Mouse (Mus musculus): Measurements from ENCODE around the gene Lcn8. TPM values are rescaled to one million over a fixed set of nuclear protein-coding genes. Genes with fewer than 3 reads are reported as not detected.

Lcn8 gene
- not detected for total RNA-seq (2021)

GRCm38 (mm10) chr2:25652902-25653301 lies at the start of gene Lcn8:
Gene Lcn8 (plus strand): TSS chr2:25653120.
- DNase-seq = no peak

GRCm38 (mm10) chr2:25607761-25608622 lies 44.9 kb upstream of the Lcn8 start, which contains the start of gene Rabl6:
Gene Rabl6 (minus strand): TSS chr2:25608521.
- DNase-seq = peak; percentile 88 to 92

- DNase-seq = no peak
Measured at GRCm38 (mm10) chr2:25608671-25609070, 44.2 kb upstream of the Lcn8 start.

- DNase-seq = no peak
Measured at GRCm38 (mm10) chr2:25616398-25616797, 36.5 kb upstream of the Lcn8 start.

GRCm38 (mm10) chr2:25617578-25617977 lies 35.3 kb upstream of the Lcn8 start, which contains the start of gene Ccdc183:
Gene Ccdc183 (minus strand): TSS chr2:25617678.
- DNase-seq = no peak

- no peak for DNase-seq
Measured at GRCm38 (mm10) chr2:25620386-25620785, 32.5 kb upstream of the Lcn8 start.

GRCm38 (mm10) chr2:25620852-25621228 lies 32.1 kb upstream of the Lcn8 start:
- no peak for DNase-seq

GRCm38 (mm10) chr2:25621229-25622200 lies 31.4 kb upstream of the Lcn8 start, which contains the start of gene Tmem141:
Gene Tmem141 (minus strand): TSS chr2:25622005.
- DNase-seq = peak; percentile 81 to 82

GRCm38 (mm10) chr2:25625986-25626385 lies 26.9 kb upstream of the Lcn8 start:
- DNase-seq = no peak

GRCm38 (mm10) chr2:25627811-25628210 lies 25.1 kb upstream of the Lcn8 start, which contains the start of gene Fcna:
Gene Fcna (minus strand): TSS chr2:25628030.
- no peak for DNase-seq

- DNase-seq = no peak
Measured at GRCm38 (mm10) chr2:25628738-25629137, 24.2 kb upstream of the Lcn8 start.

GRCm38 (mm10) chr2:25633616-25634015 lies 19.3 kb upstream of the Lcn8 start:
- DNase-seq = no peak

- DNase-seq = no peak
Measured at GRCm38 (mm10) chr2:25634046-25634445, 18.9 kb upstream of the Lcn8 start.

GRCm38 (mm10) chr2:25639890-25640289 lies 13.0 kb upstream of the Lcn8 start:
- no peak for DNase-seq

- no peak for DNase-seq
Measured at GRCm38 (mm10) chr2:25654502-25654901, 1.6 kb downstream of the Lcn8 start.

GRCm38 (mm10) chr2:25656691-25657090 lies 3.8 kb downstream of the Lcn8 start:
- DNase-seq = peak in 1 of 2 experiments; percentile 19

GRCm38 (mm10) chr2:25657246-25657645 lies 4.3 kb downstream of the Lcn8 start:
- DNase-seq = no peak

- DNase-seq = no peak
Measured at GRCm38 (mm10) chr2:25657652-25658051, 4.7 kb downstream of the Lcn8 start, which contains the start of gene Lcn5. Gene Lcn5 (plus strand): TSS chr2:25657952.

- DNase-seq = no peak
Measured at GRCm38 (mm10) chr2:25660279-25660678, 7.4 kb downstream of the Lcn8 start.

GRCm38 (mm10) chr2:25661245-25661970 lies 8.5 kb downstream of the Lcn8 start:
- no peak for DNase-seq

- DNase-seq = peak; percentile 19 to 32
Measured at GRCm38 (mm10) chr2:25663511-25663910, 10.6 kb downstream of the Lcn8 start.

- DNase-seq = no peak
Measured at GRCm38 (mm10) chr2:25664125-25664524, 11.2 kb downstream of the Lcn8 start.
